Mouse (Mus musculus): ENCODE measurements around the gene Tle1. TPM values are rescaled to one million over a fixed set of nuclear protein-coding genes. Genes with fewer than 3 reads are reported as not detected.
A peak's percentile ranks its signal among the peaks of the same experiment; 100 is the strongest.

The Tle1 gene
- polyA plus RNA-seq, 1 experiment from 2014 or later, result 31.4 TPM

DNA sequence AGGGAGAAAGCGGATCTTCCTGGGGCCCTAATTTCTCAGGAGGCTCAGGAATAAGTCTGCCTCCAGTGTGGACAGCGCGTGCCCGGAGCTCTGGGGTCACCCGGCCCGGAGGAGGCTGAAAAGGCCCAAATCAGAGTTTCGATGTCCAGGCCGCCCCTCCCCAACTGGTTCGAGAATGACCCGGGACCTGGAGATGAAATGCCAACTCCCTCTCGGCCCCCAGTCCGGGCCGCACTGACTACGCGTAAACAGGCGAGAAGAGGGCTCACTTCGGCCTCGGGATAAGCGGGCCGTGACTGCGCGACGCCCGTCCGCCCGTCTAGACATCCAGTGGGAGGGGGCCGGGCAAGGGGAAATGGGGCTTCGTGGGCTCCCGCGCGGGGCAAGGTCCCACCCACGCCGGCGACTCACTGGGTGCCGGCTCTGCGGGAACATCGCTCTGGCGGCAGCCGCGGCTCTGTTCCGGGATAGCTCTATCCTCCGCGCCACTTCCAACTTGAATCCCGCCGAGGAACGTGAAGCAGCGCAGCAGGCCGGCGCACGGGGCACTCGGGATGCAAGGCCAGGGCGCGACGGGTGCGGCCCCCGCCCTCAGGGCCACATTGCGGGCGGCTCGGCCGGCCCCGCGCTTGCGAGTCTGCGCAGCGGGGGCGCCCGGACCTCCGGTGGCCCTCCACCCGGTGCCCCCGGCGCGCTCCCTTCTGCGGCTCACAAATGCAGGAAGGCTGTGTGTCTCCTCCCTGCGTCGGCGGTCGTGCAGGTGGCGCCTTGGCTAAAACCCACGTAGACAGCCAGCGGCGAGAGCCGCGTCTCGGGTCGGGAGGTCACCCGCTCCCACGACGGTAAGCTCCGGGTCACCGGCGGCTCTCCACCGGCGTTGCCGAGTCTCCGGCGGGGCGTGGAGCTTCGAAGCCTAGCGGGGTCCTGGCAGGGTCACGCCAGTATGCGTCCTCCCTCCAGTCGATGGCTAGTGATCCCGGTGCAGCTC, 854 bp downstream of the Tle1 start:
- H3K9ac ChIP-seq (ENCODE audit: low read length), result peak overlapping the region; percentile 89
- under 1% methylated on average over 95 of the region's 103 CpGs for WGBS
- H3K4me1 ChIP-seq (ENCODE audit: control insufficient read depth, insufficient read depth, low read length), result peaks cover 20% of the 10 kb centered on the region
- ATAC-seq (ENCODE audit: insufficient number of reproducible peaks, low FRiP score, low TSS enrichment, low read depth) (peak; percentile 1), DNase-seq (ENCODE audit: low spot score) (peak; percentile 72)
- peak overlapping the region; percentile 67 for H3K4me2 ChIP-seq (ENCODE audit: low read depth, severe bottlenecking)
- no peaks in the 10 kb centered on the region for H3K36me3 ChIP-seq (ENCODE audit: control insufficient read depth, insufficient read depth, low read length)
- H3K27me3 ChIP-seq (ENCODE audit: control insufficient read depth, insufficient read depth, low read length), result no peaks in the 10 kb centered on the region
- peak overlapping the region; percentile 86 for H3K4me3 ChIP-seq (ENCODE audit: low read depth, low read length)
- peak overlapping the region; percentile 93 for H3K27ac ChIP-seq (replicated peaks; ENCODE audit: low read depth, low read length)
- no peaks in the 10 kb centered on the region for H3K9me3 ChIP-seq (ENCODE audit: control insufficient read depth, low read length)

DNA sequence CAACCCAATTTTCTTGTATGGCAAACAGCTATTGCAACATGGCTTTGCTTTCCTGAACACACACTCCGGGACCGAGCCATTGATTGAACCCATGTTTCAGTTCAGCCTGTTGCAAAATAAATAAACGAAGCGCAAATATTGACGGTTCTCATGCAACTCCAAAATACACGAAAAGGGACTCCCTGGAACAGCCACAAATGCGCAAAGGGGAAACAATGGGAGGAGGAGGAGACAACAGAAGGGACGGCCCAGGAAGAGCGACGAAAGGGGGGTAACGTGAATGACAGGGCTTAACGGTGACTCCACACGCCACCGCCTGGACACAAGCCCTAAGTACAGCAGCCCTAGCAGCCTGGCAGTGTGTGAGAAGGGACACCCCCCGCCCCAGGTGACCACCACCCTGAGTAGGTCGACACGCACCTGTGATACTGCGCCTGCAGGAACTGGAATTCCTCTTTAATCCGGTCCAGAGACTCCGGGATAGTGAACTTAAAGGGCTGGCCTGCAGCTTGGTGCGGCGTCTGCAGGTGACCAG, 1.8 kb downstream of the Tle1 start:
- Histone ChIP-seq H3K9me3 (ENCODE audit: control insufficient read depth, low read length) (no peaks in the 10 kb centered on the region), H3K36me3 (ENCODE audit: control insufficient read depth, insufficient read depth, low read length) (no peaks in the 10 kb centered on the region), H3K4me2 (ENCODE audit: low read depth, severe bottlenecking) (peak overlapping the region; percentile 67), H3K27ac (replicated peaks; ENCODE audit: low read depth, low read length) (no peak overlapping the region), H3K9ac (ENCODE audit: low read length) (peak overlapping the region; percentile 89), H3K4me3 (ENCODE audit: low read depth, low read length) (peak overlapping the region; percentile 86), H3K27me3 (ENCODE audit: control insufficient read depth, insufficient read depth, low read length) (no peaks in the 10 kb centered on the region), H3K4me1 (ENCODE audit: control insufficient read depth, insufficient read depth, low read length) (peaks cover 25% of the 10 kb centered on the region)
- peak; percentile 13; the same call in 1 of the 2 replicates for ATAC-seq (ENCODE audit: insufficient number of reproducible peaks, low FRiP score, low TSS enrichment, low read depth)
- 1% methylated on average over 22 of the region's 22 CpGs for WGBS
- DNase-seq (ENCODE audit: low spot score), result peak; percentile 81

DNA sequence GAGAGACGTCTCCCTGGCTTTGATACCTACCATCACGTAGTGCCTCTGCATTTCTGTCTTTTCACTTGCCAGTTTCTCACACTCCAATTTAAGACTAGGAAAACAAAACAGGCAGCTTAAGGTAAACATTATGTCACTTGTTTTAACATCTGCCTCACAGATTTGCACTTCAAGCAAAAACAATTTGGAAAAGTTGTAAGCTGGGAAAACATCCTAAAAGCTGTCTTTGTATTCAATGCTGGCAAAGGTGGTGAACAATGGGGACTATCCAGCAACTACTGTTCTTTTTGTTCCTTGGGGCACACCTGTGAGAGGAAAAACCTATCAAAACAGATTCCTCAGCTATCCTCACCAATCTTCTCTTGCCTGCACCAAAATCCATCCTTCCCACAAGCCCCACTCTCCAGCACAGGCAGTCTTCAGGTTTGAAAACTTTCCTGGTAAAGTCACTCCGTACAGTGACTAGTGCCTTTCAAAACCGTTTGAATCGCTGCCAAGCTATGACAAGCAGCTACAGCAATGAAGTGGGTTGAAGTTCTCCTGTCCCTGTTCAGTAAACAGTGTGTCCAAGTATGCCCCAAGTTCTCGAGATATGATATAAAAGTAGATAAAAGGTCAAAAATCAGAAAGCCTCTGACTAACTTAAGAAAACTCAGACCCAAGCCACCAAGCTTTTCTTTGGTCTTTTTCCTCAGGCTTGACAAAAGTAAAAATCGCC, 2.7 kb downstream of the Tle1 start:
- no peak overlapping the region for H3K27ac ChIP-seq (replicated peaks; ENCODE audit: low read depth, low read length)
- DNase-seq (ENCODE audit: low spot score) (no peak), ATAC-seq (ENCODE audit: insufficient number of reproducible peaks, low FRiP score, low TSS enrichment, low read depth) (no peak)
- H3K4me3 ChIP-seq (ENCODE audit: low read depth, low read length), result peak overlapping the region; percentile 86
- H3K4me2 ChIP-seq (ENCODE audit: low read depth, severe bottlenecking), result peak overlapping the region; percentile 67
- H3K27me3 ChIP-seq (ENCODE audit: control insufficient read depth, insufficient read depth, low read length), result no peaks in the 10 kb centered on the region
- WGBS, result 39% methylated on average over 7 of the region's 7 CpGs
- peak overlapping the region; percentile 36 for H3K9ac ChIP-seq (ENCODE audit: low read length)
- peaks cover 25% of the 10 kb centered on the region for H3K4me1 ChIP-seq (ENCODE audit: control insufficient read depth, insufficient read depth, low read length)
- H3K36me3 ChIP-seq (ENCODE audit: control insufficient read depth, insufficient read depth, low read length), result no peaks in the 10 kb centered on the region
- H3K9me3 ChIP-seq (ENCODE audit: control insufficient read depth, low read length), result no peaks in the 10 kb centered on the region

DNA sequence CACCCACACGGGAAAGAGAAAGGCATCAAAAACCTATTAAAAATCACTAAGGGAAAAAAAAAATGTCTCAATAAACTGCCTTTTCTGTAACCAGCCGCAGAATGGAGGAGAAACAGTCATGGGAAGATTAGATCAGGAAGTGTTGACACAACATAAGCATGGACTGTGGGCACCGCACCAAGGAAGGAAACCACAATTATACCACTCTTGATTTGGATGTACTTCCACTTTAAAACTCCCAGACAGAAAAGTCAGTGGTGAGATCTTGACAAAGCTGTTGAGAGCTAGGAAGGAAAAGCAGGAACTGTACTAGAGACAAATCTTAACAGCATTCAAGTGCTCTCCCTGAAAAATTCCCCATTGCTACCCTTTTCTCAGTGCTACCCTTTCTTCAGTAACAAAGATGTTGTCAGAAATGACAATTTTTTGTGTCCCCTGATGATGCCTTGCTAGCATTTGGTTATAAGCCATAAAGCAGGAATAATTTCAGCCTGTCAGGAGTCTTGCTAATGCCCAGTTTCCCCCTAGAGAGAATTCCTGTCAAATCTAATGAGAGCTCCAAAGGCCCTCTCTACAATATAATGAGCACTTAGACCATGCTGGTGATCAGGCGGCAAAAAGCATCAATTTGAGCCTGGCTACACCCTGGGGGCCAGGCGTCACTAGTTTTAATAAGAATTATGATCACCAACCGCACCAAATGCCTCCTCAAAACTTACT, 5.4 kb downstream of the Tle1 start:
- no peaks in the 10 kb centered on the region; the same call in none of the 2 replicates for H3K36me3 ChIP-seq (ENCODE audit: control insufficient read depth, insufficient read depth, low read length)
- no peaks in the 10 kb centered on the region for H3K27me3 ChIP-seq (ENCODE audit: control insufficient read depth, insufficient read depth, low read length)
- no peak for DNase-seq (ENCODE audit: low spot score)

DNA sequence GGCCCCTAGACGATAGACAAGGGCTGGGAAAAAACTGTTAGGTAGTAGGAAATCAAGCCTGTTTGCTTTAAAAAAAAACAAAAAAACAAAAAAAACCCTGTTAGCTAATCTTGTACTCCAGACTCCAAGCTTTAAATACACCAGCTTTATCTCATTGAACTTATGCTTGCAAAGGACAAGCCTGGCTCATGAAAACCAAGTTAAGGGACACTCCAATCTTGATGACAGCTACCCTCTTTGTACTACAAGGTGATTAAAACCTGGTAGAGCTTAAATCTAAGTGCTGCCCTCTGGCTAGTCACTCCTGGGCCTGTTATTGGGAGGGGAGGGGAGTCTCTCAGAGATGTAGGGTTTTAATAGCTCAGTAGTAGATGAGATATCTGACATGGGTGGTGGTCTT, 7.4 kb downstream of the Tle1 start:
- no peaks in the 10 kb centered on the region; the same call in none of the 2 replicates for H3K36me3 ChIP-seq (ENCODE audit: control insufficient read depth, insufficient read depth, low read length)
- no peak overlapping the region for H3K27ac ChIP-seq (replicated peaks; ENCODE audit: low read depth, low read length)
- ATAC-seq (ENCODE audit: insufficient number of reproducible peaks, low FRiP score, low TSS enrichment, low read depth), result no peak
- 57% methylated on average over 1 of the region's 1 CpGs for WGBS
- no peak overlapping the region for H3K9ac ChIP-seq (ENCODE audit: low read length)
- no peak for DNase-seq (ENCODE audit: low spot score)
- H3K9me3 ChIP-seq (ENCODE audit: control insufficient read depth, low read length), result no peaks in the 10 kb centered on the region
- no peak overlapping the region for H3K4me2 ChIP-seq (ENCODE audit: low read depth, severe bottlenecking)
- H3K27me3 ChIP-seq (ENCODE audit: control insufficient read depth, insufficient read depth, low read length), result no peaks in the 10 kb centered on the region
- H3K4me1 ChIP-seq (ENCODE audit: control insufficient read depth, insufficient read depth, low read length), result peaks cover 28% of the 10 kb centered on the region
- H3K4me3 ChIP-seq (ENCODE audit: low read depth, low read length), result no peak overlapping the region

More for the DNA sequence above, 5.4 kb downstream of the Tle1 start:
- H3K4me1 ChIP-seq (ENCODE audit: control insufficient read depth, insufficient read depth, low read length), result peaks cover 28% of the 10 kb centered on the region
- H3K27ac ChIP-seq (replicated peaks; ENCODE audit: low read depth, low read length), result no peak overlapping the region
- ATAC-seq (ENCODE audit: insufficient number of reproducible peaks, low FRiP score, low TSS enrichment, low read depth), result no peak
- 31% methylated on average over 6 of the region's 6 CpGs for WGBS
- H3K4me2 ChIP-seq (ENCODE audit: low read depth, severe bottlenecking), result no peak overlapping the region
- no peaks in the 10 kb centered on the region for H3K9me3 ChIP-seq (ENCODE audit: control insufficient read depth, low read length)
- H3K4me3 ChIP-seq (ENCODE audit: low read depth, low read length), result no peak overlapping the region
- H3K9ac ChIP-seq (ENCODE audit: low read length), result no peak overlapping the region

DNA sequence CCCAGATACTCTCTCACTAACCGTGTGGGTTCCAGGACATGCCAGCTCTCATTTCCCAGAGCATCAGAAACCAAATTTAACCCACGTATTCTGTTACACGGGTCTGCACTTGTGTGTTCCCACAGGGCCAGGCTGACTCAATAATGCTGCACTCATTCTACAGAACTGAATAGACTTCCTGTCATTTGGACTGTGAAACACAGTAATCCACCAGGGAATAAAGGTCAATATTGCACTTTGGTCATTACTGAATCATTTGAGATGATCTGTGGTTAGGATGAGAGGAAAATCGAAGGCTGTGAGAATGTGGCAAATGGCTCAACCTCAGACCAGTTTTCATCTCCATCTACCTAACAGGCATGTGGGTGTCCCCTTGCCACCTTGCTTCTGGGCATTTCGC, 16.2 kb downstream of the Tle1 start:
- no peaks in the 10 kb centered on the region for H3K36me3 ChIP-seq (ENCODE audit: control insufficient read depth, insufficient read depth, low read length)
- H3K4me2 ChIP-seq (ENCODE audit: low read depth, severe bottlenecking), result no peak overlapping the region
- ATAC-seq (ENCODE audit: insufficient number of reproducible peaks, low FRiP score, low TSS enrichment, low read depth) (no peak), DNase-seq (ENCODE audit: low spot score) (no peak)
- no peaks in the 10 kb centered on the region for H3K27me3 ChIP-seq (ENCODE audit: control insufficient read depth, insufficient read depth, low read length)
- H3K4me1 ChIP-seq (ENCODE audit: control insufficient read depth, insufficient read depth, low read length), result no peaks in the 10 kb centered on the region
- H3K4me3 ChIP-seq (ENCODE audit: low read depth, low read length), result no peak overlapping the region
- no peaks in the 10 kb centered on the region for H3K9me3 ChIP-seq (ENCODE audit: control insufficient read depth, low read length)
- no peak overlapping the region for H3K9ac ChIP-seq (ENCODE audit: low read length)
- WGBS, result 79% methylated on average over 5 of the region's 5 CpGs
- no peak overlapping the region for H3K27ac ChIP-seq (replicated peaks; ENCODE audit: low read depth, low read length)

DNA sequence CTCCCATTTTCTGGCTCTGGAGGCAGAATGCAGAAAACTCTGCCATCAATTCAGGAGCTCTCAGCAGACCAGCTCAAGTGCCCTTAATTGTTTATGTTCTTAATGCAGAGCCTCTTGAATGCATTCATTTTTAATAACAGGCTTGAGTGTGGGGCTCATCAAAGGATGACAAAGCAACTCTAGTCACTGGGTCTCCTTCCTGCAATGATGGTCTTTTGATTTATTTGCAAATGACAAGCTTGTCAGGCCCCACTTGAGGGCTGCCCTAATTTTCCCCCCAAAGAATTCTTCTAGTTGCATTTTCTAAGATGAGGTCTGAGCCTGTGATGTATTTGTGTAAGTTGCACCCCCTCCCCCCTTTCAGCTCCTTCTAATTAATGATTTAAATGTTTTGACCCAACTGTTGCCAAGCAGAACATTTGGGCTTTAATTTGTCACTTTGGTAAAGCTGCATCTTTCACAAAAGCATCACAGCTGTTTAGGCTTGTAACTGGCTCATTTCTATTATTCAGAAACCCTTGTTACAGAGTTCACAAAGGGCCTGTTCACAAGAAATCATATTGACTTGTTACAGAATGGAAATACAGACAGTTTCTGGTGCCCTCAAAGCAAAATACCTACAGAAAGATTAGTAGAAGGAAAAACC, 18.3 kb downstream of the Tle1 start:
- ATAC-seq (ENCODE audit: insufficient number of reproducible peaks, low FRiP score, low TSS enrichment, low read depth), result no peak

More for the DNA sequence above, 18.3 kb downstream of the Tle1 start:
- DNase-seq (ENCODE audit: low spot score), result no peak
- Histone ChIP-seq H3K4me2 (ENCODE audit: low read depth, severe bottlenecking) (no peak overlapping the region), H3K36me3 (ENCODE audit: control insufficient read depth, insufficient read depth, low read length) (no peaks in the 10 kb centered on the region), H3K27ac (replicated peaks; ENCODE audit: low read depth, low read length) (no peak overlapping the region), H3K9me3 (ENCODE audit: control insufficient read depth, low read length) (no peaks in the 10 kb centered on the region), H3K27me3 (ENCODE audit: control insufficient read depth, insufficient read depth, low read length) (no peaks in the 10 kb centered on the region), H3K4me1 (ENCODE audit: control insufficient read depth, insufficient read depth, low read length) (no peaks in the 10 kb centered on the region), H3K9ac (ENCODE audit: low read length) (no peak overlapping the region), H3K4me3 (ENCODE audit: low read depth, low read length) (no peak overlapping the region)
